In genomic region chr16:18625791-18626311, GRCm38 (mm10) we compare ENCODE assay signal across 8 mouse cellular contexts. TPM values are rescaled to one million over a fixed set of nuclear protein-coding genes. Genes with fewer than 3 reads are reported as not detected.
DNase-seq lines count a peak whose midpoint lies in the region; ATAC-seq lines count a peak whose summit lies in the region.

No protein-coding gene starts in this region.

- peak; percentile 64 for DNase-seq in cerebellum, adult 11 months
- DNase-seq in cerebellum, postnatal 4 days (ENCODE audit: low spot score in 2 of 2): no peak
- peak; percentile 52 for DNase-seq in retina, embryonic 14.5 days (ENCODE audit: low spot score)
- DNase-seq in retina, postnatal 1 day: no peak
- DNase-seq in right cerebral cortex, postnatal 4 days: peak; percentile 46
- no peak for DNase-seq in MN1 (ENCODE audit: low spot score)

- peaks cover 40% of the 10 kb centered on the region for H3K4me1 ChIP-seq in hindbrain, embryonic 12.5 days
- H3K4me1 ChIP-seq in liver, embryonic 12.5 days: peaks cover 50% of the 10 kb centered on the region

- peaks cover 36% of the 10 kb centered on the region for H3K36me3 ChIP-seq in hindbrain, embryonic 12.5 days
- H3K36me3 ChIP-seq in liver, embryonic 12.5 days: no peaks in the 10 kb centered on the region

- no peaks in the 10 kb centered on the region for H3K9me3 ChIP-seq in hindbrain, embryonic 12.5 days (replicated peaks)
- H3K9me3 ChIP-seq in liver, embryonic 12.5 days (replicated peaks): no peaks in the 10 kb centered on the region

- 11% methylated on average over 26 of the region's 26 CpGs for WGBS in hindbrain, embryonic 12.5 days
- 10% methylated on average over 26 of the region's 26 CpGs for WGBS in liver, embryonic 12.5 days (ENCODE audit: insufficient replicate concordance)

- H3K27me3 ChIP-seq in hindbrain, embryonic 12.5 days: peaks cover 74% of the 10 kb centered on the region
- peaks cover 100% of the 10 kb centered on the region for H3K27me3 ChIP-seq in liver, embryonic 12.5 days (replicated peaks)

- H3K9ac ChIP-seq in hindbrain, embryonic 12.5 days: peak overlapping the region; percentile 73
- no peak overlapping the region for H3K9ac ChIP-seq in liver, embryonic 12.5 days

- H3K4me3 ChIP-seq in hindbrain, embryonic 12.5 days: peak overlapping the region; percentile 50
- peak overlapping the region; percentile 53 for H3K4me3 ChIP-seq in liver, embryonic 12.5 days

- H3K27ac ChIP-seq in hindbrain, embryonic 12.5 days: no peak overlapping the region
- no peak overlapping the region for H3K27ac ChIP-seq in liver, embryonic 12.5 days

- peak overlapping the region; percentile 90 for H3K4me2 ChIP-seq in hindbrain, embryonic 12.5 days (replicated peaks)
- peak overlapping the region; percentile 75 for H3K4me2 ChIP-seq in liver, embryonic 12.5 days

- ATAC-seq in hindbrain, embryonic 12.5 days (ENCODE audit: low FRiP score): no peak
- no peak for ATAC-seq in liver, embryonic 12.5 days

RNA-seq across cellular contexts. Expression of gene Gm49601, which starts 0.4 kb away (rescaled TPM):
- polyA plus RNA-seq in hindbrain, embryonic 12.5 days (2016; fragmentation: Nextera tagmentation; extraction: Ambion mirVana): 12.6 and 13.5 TPM in 2 replicates
- 0.31 and 0.61 TPM in 2 replicates for polyA plus RNA-seq in liver, embryonic 12.5 days (2016; fragmentation: Nextera tagmentation; extraction: Ambion mirVana)

RNA-seq across cellular contexts. Expression of gene Gp1bb, which starts 3.6 kb away (rescaled TPM):
- 10.1 and 11.1 TPM in 2 replicates for polyA plus RNA-seq in hindbrain, embryonic 12.5 days (2016; fragmentation: Nextera tagmentation; extraction: Ambion mirVana)
- polyA plus RNA-seq in liver, embryonic 12.5 days (2016; fragmentation: Nextera tagmentation; extraction: Ambion mirVana): 40.8 and 44.2 TPM in 2 replicates

RNA-seq across cellular contexts. Expression of gene Sept5, which starts 3.9 kb away (rescaled TPM):
- 98.7 and 105 TPM in 2 replicates for polyA plus RNA-seq in hindbrain, embryonic 12.5 days (2016; fragmentation: Nextera tagmentation; extraction: Ambion mirVana)
- polyA plus RNA-seq in liver, embryonic 12.5 days (2016; fragmentation: Nextera tagmentation; extraction: Ambion mirVana): 2.6 and 2.8 TPM in 2 replicates

RNA-seq across cellular contexts. Expression of gene Tbx1, which starts 35.4 kb away (rescaled TPM):
- 15.4 and 15.5 TPM in 2 replicates for polyA plus RNA-seq in hindbrain, embryonic 12.5 days (2016; fragmentation: Nextera tagmentation; extraction: Ambion mirVana)
- polyA plus RNA-seq in liver, embryonic 12.5 days (2016; fragmentation: Nextera tagmentation; extraction: Ambion mirVana): 0.08 TPM in 1 of 2 replicates, not detected in the other

Comparison
In these comparisons a context has a peak if more than half of its experiments do, and no peak if none do; other contexts are left out.
1. DNase-seq: peak in cerebellum, adult 11 months (single experiment), retina, embryonic 14.5 days (single experiment) and right cerebral cortex, postnatal 4 days (single experiment); none in cerebellum, postnatal 4 days (0 of 2), retina, postnatal 1 day (single experiment) and MN1 (single experiment).
2. RNA of gene Sept5, which starts 3.9 kb away (polyA plus RNA-seq): 98.7 to 105 TPM in hindbrain, embryonic 12.5 days; 2.6 to 2.8 TPM in liver, embryonic 12.5 days; every median in the first group is over 10 times any median in the second.